Mouse (Mus musculus) liver, embryonic 16.5 days (tissue): ENCODE data around the gene Fezf1. TPM values are rescaled to one million over a fixed set of nuclear protein-coding genes. Genes with fewer than 3 reads are reported as not detected.

Source experiments
- ATAC-seq: fragments of 200-750 bp; cut with Nextera tagmentation; 2 replicates; pipeline ENCODE4 v1.8.0; 2017; ENCODE audit warnings: low read depth, mild to moderate bottlenecking, moderate number of reproducible peaks, moderate library complexity
- H3K27ac ChIP-seq: fragments of 300-500 bp; sonication (generic); 2 replicates; pipeline ENCODE4 v1.5.1; 2014; ENCODE audit warnings: mild to moderate bottlenecking, low read length
- H3K27me3 ChIP-seq: fragments of 300-500 bp; sonication (generic); 2 replicates; pipeline ENCODE4 v1.6.1; 2014; ENCODE audit warnings: low read depth, low read length, mixed read lengths; ENCODE audit not compliant: control insufficient read depth, insufficient read depth
- H3K36me3 ChIP-seq: fragments of 300-500 bp; sonication (generic); 2 replicates; pipeline ENCODE4 v1.6.1; 2014; ENCODE audit warnings: mild to moderate bottlenecking; ENCODE audit not compliant: control insufficient read depth, insufficient read depth
- H3K4me1 ChIP-seq: fragments of 300-500 bp; sonication (generic); 2 replicates; pipeline ENCODE4 v1.6.1; 2014; ENCODE audit warnings: low read depth, low read length, mixed read lengths; ENCODE audit not compliant: control insufficient read depth
- H3K4me2 ChIP-seq: fragments of 300-500 bp; sonication (generic); 2 replicates; pipeline ENCODE4 v1.6.1; 2014; ENCODE audit warnings: low read depth, low read length, mixed read lengths
- H3K4me3 ChIP-seq: fragments of 300-500 bp; sonication (generic); 2 replicates; pipeline ENCODE4 v1.5.1; 2014; ENCODE audit warnings: low read depth, mild to moderate bottlenecking, low read length
- H3K9ac ChIP-seq: fragments of 300-500 bp; sonication (generic); 2 replicates; pipeline ENCODE4 v1.6.1; 2014; ENCODE audit warnings: low read depth, low read length
- H3K9me3 ChIP-seq: fragments of 300-500 bp; sonication (generic); replicated peaks from 2 replicates; pipeline ENCODE4 v1.6.1; 2016; ENCODE audit warnings: low read length; ENCODE audit not compliant: control insufficient read depth
- WGBS: fragments of 180-500 bp; shearing (Covaris S2); extraction: QIAGEN DNeasy Blood & Tissue Kit; methylation state at CpG from one replicate; pipeline ENCODE4 v1.1.7; 2014; ENCODE audit not compliant: insufficient replicate concordance; 5-methylcytosine and 5-hydroxymethylcytosine counted together
- polyA plus RNA-seq: library from polyadenylated mRNA; unstranded; fragments of >200 nt; fragmentation: Nextera tagmentation; extraction: Ambion mirVana; gene quantifications from 2 replicates; pipeline ENCODE4 v1.2.1, GENCODE M21; 2015

Fezf1 gene
- polyA plus RNA-seq, 1 experiment from 2014 or later, result not detected

GRCm38 (mm10) chr6:23249616-23250287 is 1.6 kb upstream of the Fezf1 start:
- H3K4me1 ChIP-seq, result no peaks in the 10 kb centered on the region
- H3K4me3 ChIP-seq, result no peak overlapping the region; the same call in 1 of the 2 replicates
- H3K4me2 ChIP-seq, result no peak overlapping the region
- no peaks in the 10 kb centered on the region for H3K9me3 ChIP-seq
- H3K9ac ChIP-seq, result no peak overlapping the region
- H3K36me3 ChIP-seq, result no peaks in the 10 kb centered on the region
- H3K27ac ChIP-seq, result no peak overlapping the region
- H3K27me3 ChIP-seq, result peaks cover 84% of the 10 kb centered on the region
- ATAC-seq, result no peak
- 1% methylated on average over 29 of the region's 29 CpGs for WGBS

GRCm38 (mm10) chr6:23249053-23249401 is 865 bp upstream of the Fezf1 start:
- no peaks in the 10 kb centered on the region for H3K36me3 ChIP-seq
- peaks cover 83% of the 10 kb centered on the region for H3K27me3 ChIP-seq
- H3K9ac ChIP-seq, result no peak overlapping the region
- WGBS, result under 1% methylated on average over 24 of the region's 24 CpGs
- H3K9me3 ChIP-seq, result no peaks in the 10 kb centered on the region
- no peak overlapping the region for H3K4me2 ChIP-seq
- no peak overlapping the region for H3K27ac ChIP-seq
- no peak for ATAC-seq
- no peak overlapping the region for H3K4me3 ChIP-seq
- no peaks in the 10 kb centered on the region for H3K4me1 ChIP-seq

DNA sequence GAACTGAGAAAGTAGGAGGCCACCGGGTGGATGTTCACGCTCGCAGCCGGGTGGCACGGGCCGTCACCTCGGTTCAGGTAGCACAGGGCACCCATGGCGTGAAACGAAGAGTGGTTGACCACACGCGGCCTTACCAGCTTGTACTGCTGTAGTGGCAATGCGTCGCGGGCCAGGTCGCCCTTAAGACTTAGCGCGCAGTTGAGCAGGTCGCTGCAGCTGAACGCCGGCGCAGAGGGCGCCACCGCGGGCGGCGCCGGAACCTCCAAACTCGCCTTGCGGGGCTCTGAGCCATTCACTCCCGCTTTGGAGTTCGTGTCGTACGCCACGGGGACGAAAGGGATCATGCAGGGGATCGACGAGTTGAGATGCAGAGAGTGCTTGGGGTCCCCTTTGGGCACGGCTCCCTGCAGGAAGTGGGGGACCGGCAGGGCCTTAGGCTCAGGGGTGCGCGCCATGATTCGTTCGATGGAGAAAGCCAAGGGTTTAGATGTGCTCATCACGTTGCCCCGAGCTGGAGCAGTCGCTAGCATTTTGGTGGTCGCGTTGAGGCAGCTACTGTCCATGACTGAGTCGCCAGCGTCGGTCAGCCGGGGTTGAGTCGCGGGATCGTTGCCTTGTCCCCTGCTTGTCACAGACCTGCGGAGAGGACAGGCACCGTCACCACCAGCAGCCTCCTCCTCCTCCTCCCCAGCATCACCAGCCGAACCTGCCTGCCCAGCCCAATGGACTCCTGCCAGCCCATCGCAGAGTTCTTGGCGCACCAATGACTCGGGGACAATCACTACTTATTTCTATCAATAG is 450 bp downstream of the Fezf1 start:
- Histone ChIP-seq H3K27me3 (peaks cover 80% of the 10 kb centered on the region), H3K27ac (no peak overlapping the region), H3K4me2 (peak overlapping the region; percentile 20; the same call in 1 of the 2 replicates), H3K36me3 (no peaks in the 10 kb centered on the region), H3K9ac (no peak overlapping the region), H3K9me3 (no peaks in the 10 kb centered on the region), H3K4me3 (no peak overlapping the region), H3K4me1 (no peaks in the 10 kb centered on the region)
- WGBS, result under 1% methylated on average over 60 of the region's 61 CpGs
- ATAC-seq, result no peak

DNA sequence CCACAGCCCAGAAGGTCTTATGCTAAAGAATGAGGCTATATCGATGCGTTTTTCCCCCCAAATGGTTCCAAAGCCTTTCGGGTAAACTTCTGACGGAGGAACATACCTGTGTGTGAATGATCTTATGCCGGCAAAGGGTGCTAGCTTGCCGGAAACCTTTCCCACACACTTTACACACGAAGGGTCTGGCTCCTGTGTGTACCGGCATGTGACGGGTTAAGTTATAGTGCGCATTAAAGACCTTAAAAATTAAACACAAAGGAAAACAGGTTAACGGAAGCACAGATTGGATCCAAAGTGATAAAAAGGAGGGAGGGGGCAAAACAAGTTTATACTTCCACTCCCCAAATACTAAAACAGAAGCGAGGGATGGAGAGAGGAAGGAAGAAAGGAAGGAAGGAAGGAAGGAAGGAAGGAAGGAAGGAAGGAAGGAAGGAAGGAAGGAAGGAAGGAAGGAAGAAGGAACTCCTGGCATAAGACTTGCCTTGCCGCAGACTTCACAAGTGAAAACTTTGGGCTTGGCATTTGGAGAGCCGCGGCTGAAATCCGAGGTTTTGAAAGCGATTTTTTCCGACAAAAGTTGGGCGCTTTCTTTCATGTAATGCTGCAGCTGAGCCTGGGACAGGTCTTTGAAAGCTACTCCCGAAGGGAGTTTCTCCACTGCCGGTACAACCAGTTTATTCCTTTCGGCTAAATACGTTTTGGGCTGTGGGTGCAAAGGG is 1.2 kb downstream of the Fezf1 start:
- Histone ChIP-seq H3K9ac (no peak overlapping the region), H3K27me3 (peaks cover 79% of the 10 kb centered on the region), H3K9me3 (no peaks in the 10 kb centered on the region), H3K36me3 (no peaks in the 10 kb centered on the region), H3K4me1 (no peaks in the 10 kb centered on the region), H3K4me3 (no peak overlapping the region), H3K27ac (no peak overlapping the region), H3K4me2 (no peak overlapping the region)
- no peak for ATAC-seq
- 1% methylated on average over 23 of the region's 23 CpGs for WGBS

DNA sequence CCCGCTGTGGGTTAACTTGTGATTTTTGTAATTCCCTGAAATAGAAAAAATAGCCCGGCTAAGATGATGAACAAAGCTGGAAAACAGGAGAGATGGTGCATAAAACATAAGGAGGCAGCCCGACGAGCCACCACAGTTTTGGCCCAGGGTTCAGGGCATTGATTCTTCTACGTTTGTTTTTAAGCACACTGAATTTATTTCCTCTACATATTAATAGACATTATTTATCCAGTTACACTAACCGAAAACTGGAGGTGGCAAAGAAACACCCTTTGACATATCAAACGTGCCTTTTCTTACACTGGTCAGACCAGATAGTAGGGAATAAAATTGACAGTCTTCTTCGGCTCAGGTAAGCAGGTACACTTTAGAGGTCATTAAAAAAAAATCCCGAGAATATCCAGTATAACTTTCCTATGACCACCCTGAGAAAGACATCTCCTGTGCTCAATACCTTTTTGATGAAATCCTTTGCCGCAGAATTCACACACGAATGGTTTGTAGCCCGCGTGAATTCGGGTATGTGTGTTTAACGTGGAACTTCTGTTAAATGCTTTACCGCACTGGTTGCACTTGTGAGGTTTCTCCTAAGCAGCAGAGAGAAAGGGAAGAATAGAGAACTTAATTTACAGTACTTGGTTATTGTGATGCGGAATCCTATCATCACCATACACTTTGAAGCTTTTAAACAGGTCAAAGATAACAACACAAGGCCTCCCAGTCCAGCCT is 1.9 kb downstream of the Fezf1 start:
- 4% methylated on average over 17 of the region's 17 CpGs for WGBS
- Histone ChIP-seq H3K9me3 (no peaks in the 10 kb centered on the region), H3K36me3 (no peaks in the 10 kb centered on the region), H3K4me2 (no peak overlapping the region), H3K27ac (no peak overlapping the region), H3K4me3 (no peak overlapping the region), H3K9ac (no peak overlapping the region), H3K27me3 (peaks cover 80% of the 10 kb centered on the region), H3K4me1 (no peaks in the 10 kb centered on the region)
- ATAC-seq, result no peak

DNA sequence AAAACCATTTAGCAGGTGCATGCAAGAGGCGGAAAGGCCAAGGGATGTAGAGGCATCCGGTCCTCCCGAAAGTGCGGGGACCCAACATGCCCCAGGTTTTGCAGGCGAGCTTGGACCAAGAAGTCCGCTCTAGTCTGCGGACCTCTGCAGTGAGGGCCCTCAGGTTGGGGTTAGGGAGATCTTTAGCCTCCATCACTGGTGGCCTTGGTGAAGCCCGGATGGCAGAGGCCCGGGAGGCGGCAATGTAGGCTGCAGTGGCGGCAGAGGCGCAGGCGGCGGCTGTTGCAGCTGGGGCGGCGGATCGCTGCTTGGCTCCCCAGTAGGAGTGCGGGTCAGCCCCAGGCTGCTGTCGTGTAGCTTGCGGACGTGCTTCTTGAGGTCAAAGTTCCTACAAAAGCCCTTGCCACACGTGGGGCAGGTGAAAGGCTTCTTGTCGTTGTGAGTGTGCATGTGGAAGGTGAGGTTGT is 2.6 kb downstream of the Fezf1 start:
- H3K36me3 ChIP-seq, result no peaks in the 10 kb centered on the region
- H3K4me2 ChIP-seq, result no peak overlapping the region
- H3K4me3 ChIP-seq, result no peak overlapping the region
- no peak overlapping the region for H3K9ac ChIP-seq
- H3K27ac ChIP-seq, result no peak overlapping the region
- H3K27me3 ChIP-seq, result peaks cover 78% of the 10 kb centered on the region
- no peaks in the 10 kb centered on the region for H3K4me1 ChIP-seq
- no peak for ATAC-seq
- WGBS, result 2% methylated on average over 23 of the region's 23 CpGs
- H3K9me3 ChIP-seq, result no peaks in the 10 kb centered on the region

GRCm38 (mm10) chr6:23245121-23245520 is 3.0 kb downstream of the Fezf1 start:
- H3K4me2 ChIP-seq, result no peak overlapping the region
- H3K27ac ChIP-seq, result no peak overlapping the region
- 13% methylated on average over 9 of the region's 9 CpGs for WGBS

GRCm38 (mm10) chr6:23243821-23244760 is 4.1 kb downstream of the Fezf1 start:
- ATAC-seq, result no peak
- peaks cover 63% of the 10 kb centered on the region for H3K27me3 ChIP-seq
- H3K27ac ChIP-seq, result no peak overlapping the region

More at GRCm38 (mm10) chr6:23245121-23245520, 3.0 kb downstream of the Fezf1 start:
- Histone ChIP-seq H3K27me3 (peaks cover 73% of the 10 kb centered on the region), H3K36me3 (no peaks in the 10 kb centered on the region), H3K9me3 (no peaks in the 10 kb centered on the region), H3K9ac (no peak overlapping the region), H3K4me3 (no peak overlapping the region), H3K4me1 (no peaks in the 10 kb centered on the region)
- ATAC-seq, result no peak

More at GRCm38 (mm10) chr6:23243821-23244760, 4.1 kb downstream of the Fezf1 start:
- Histone ChIP-seq H3K4me2 (no peak overlapping the region), H3K4me3 (no peak overlapping the region), H3K36me3 (no peaks in the 10 kb centered on the region), H3K4me1 (no peaks in the 10 kb centered on the region), H3K9me3 (no peaks in the 10 kb centered on the region), H3K9ac (no peak overlapping the region)
- WGBS, result 4% methylated on average over 15 of the region's 15 CpGs
